Mouse (Mus musculus) cortical plate, adult 2 months (tissue): ENCODE data around the gene Ap4s1.

Experiments
- CTCF ChIP-seq: fragments of 200-500 bp; IDR thresholded peaks from 2 replicates; pipeline ENCODE4 v1.5.1; 2011; ENCODE audit warnings: mild to moderate bottlenecking, control low read depth, low read length; ENCODE audit not compliant: insufficient read depth; ENCODE audit errors: extremely low read depth
- POLR2A ChIP-seq: fragments of 200-500 bp; IDR thresholded peaks from 2 replicates; pipeline ENCODE4 v1.6.1; 2011; ENCODE audit warnings: mild to moderate bottlenecking, low read length, control low read depth; ENCODE audit not compliant: insufficient read depth; ENCODE audit errors: extremely low read depth

DNA sequence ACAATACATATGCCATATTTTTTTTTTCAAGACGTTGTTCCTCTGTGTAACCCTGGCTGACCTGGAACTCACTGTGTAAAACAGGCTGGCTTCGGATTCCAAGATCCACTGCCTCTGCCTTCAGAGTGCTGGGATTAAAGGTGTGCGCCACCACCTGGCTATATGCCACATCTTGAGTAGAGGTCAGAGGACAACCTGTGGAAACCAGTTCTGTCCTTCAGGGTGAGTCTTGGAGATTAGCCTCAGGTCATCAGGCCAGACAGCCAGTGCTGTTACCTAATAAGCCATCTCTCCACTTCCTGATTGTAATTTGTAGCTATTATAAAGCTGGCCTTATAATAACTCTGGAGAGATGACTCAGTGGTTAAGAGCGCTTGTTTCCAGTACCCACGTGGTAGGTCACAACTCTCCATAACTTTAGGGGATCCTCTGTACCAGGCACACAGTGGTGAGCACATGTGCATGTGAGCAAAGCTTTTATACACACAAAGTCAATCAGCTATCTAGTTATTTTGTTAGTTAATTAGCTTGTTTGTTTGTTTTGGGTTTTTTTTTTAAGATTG lies 15.9 kb downstream of the Ap4s1 start:
- TF ChIP-seq CTCF (no peak), POLR2A (no peak)
